Mouse (Mus musculus) Patski (cell line): ENCODE data around the gene Map2k1. TPM values are rescaled to one million over a fixed set of nuclear protein-coding genes. Genes with fewer than 3 reads are reported as not detected.
A peak's percentile ranks its signal among the peaks of the same experiment; 100 is the strongest.
"Not testable (repeated sequence)": the region's sequence is repeated elsewhere in the genome, so short reads cannot be mapped to it uniquely, and the experiment has no call there.

Source experiments
- ATAC-seq: fragments of 100-300 bp; one replicate; pipeline ENCODE4 v1.8.0; 2021
- CTCF ChIA-PET: fragments of 350-600 bp; sonication (Branson Sonifier 250); formaldehyde crosslinking; loops from one replicate; lab custom pipeline; 2022; ENCODE audit warnings: inconsistent platforms; lab: Charles Lee
- POLR2A ChIA-PET: fragments of 350-600 bp; sonication (Branson Sonifier 250); formaldehyde crosslinking; loops from one replicate; lab custom pipeline; 2022; ENCODE audit warnings: antibody characterized with exemption, inconsistent platforms; lab: Charles Lee
- DNase-seq: peaks from one replicate; pipeline ENCODE4 v3.0.0-alpha.2; 2011; ENCODE audit warnings: low read depth, low spot score
- H3K27me3 ChIP-seq: fragments of 371-371 bp; one replicate; pipeline ENCODE4 v1.5.1; 2021
- CTCF ChIP-seq: fragments of 100-300 bp; IDR thresholded peaks from one replicate; pipeline ENCODE4 v1.5.1; 2021
- in situ Hi-C: fragments of 300-500 bp; cut with MboI; formaldehyde crosslinking; loops from 3 replicates; pipeline ENCODE4 v1.11.1; 2018; ENCODE audit warnings: low pct_unique_long_range_greater_than_20kb, mixed read lengths
- polyA plus RNA-seq: library from polyadenylated mRNA; unstranded; gene quantifications from one replicate; pipeline ENCODE4 v1.2.3, GENCODE M21; 2021

Map2k1 gene
- polyA plus RNA-seq, 1 experiment from 2014 or later = 115 TPM

- ChIA-PET CTCF (interaction anchor here (1.5 to 3.5 kb wide), 2 partner anchors 94 to 154 kb away, joined by 4 to 22 read pairs; partner anchors contain the start of gene Snapc5), POLR2A (interaction anchor here (0.8 to 1.8 kb wide), 2 partner anchors 95 to 505 kb away, joined by 4 to 5 read pairs; partner anchors contain the start of gene Snapc5)
- DNase-seq (no peak), ATAC-seq (no peak)
- H3K27me3 ChIP-seq = no peaks in the 10 kb centered on the region
- TF ChIP-seq CTCF = no peak
- in situ Hi-C loops = loop anchor here (5.0 kb wide), 1 partner anchor 151 kb away; no protein-coding TSS in a partner anchor
These were observed 20.3 kb upstream of the Map2k1 start for GRCm38 (mm10) chr9:64273757-64274156.

GRCm38 (mm10) chr9:64272611-64273010, 19.2 kb upstream of the Map2k1 start:
- ATAC-seq (no peak), DNase-seq (peak; percentile 20)
- ChIA-PET CTCF (interaction anchor here (0.7 to 3.5 kb wide), 10 partner anchors 9 to 154 kb away, joined by 3 to 22 read pairs (median 4); partner anchors contain the start of gene Snapc5), POLR2A (interaction anchor here (0.6 kb wide), 2 partner anchors 154 to 663 kb away, joined by 3 read pairs; no protein-coding TSS in a partner anchor)
- H3K27me3 ChIP-seq = no peaks in the 10 kb centered on the region
- peak; percentile 62 for TF ChIP-seq CTCF
- in situ Hi-C loops = loop anchor here (5.0 kb wide), 1 partner anchor 150 kb away; no protein-coding TSS in a partner anchor

DNA sequence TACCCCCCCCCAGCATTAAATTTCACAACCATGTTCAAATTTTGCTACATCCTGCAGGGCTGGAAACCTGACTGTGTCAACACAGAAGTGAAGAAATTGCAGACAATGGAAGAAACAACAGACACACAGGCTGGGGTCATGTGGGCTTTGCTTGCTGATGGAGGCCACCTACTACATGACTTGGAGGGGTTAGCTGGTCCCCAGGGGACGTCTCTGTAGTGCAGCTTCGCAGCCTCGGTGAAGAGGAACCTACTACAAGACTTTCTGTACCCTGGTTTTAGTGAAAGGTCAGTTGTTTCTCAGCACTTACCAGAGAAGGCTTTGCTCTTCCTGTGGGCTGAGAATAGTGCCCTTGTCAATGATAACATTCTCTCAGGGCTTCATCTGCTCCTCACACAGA, 17.8 kb upstream of the Map2k1 start:
- no peaks in the 10 kb centered on the region for H3K27me3 ChIP-seq
- ATAC-seq (no peak), DNase-seq (no peak)
- TF ChIP-seq CTCF = no peak
- ChIA-PET POLR2A (no interaction called here), CTCF (interaction anchor here (1.5 kb wide), 1 partner anchor 110 kb away, joined by 3 read pairs; no protein-coding TSS in a partner anchor)
- in situ Hi-C loops = loop anchor here (5.0 kb wide), 1 partner anchor 149 kb away; no protein-coding TSS in a partner anchor

GRCm38 (mm10) chr9:64268836-64269235, 15.4 kb upstream of the Map2k1 start:
- ATAC-seq, POLR2A ChIA-PET, H3K27me3 ChIP-seq, CTCF ChIA-PET, DNase-seq, in situ Hi-C loops: not testable (repeated sequence)

GRCm38 (mm10) chr9:64268196-64268595, 14.8 kb upstream of the Map2k1 start:
- in situ Hi-C loops = no loop called here
- DNase-seq = no peak
- ChIA-PET CTCF (no interaction called here), POLR2A (interaction anchor here (0.7 kb wide), 1 partner anchor 16 kb away, joined by 3 read pairs; no protein-coding TSS in a partner anchor)
- TF ChIP-seq CTCF = no peak
- no peaks in the 10 kb centered on the region for H3K27me3 ChIP-seq
- ATAC-seq = no peak

- H3K27me3 ChIP-seq = no peaks in the 10 kb centered on the region
- CTCF ChIA-PET = no interaction called here
- DNase-seq (no peak), ATAC-seq (no peak)
- in situ Hi-C loops = no loop called here
- TF ChIP-seq CTCF = no peak
- POLR2A ChIA-PET = interaction anchor here (0.6 kb wide), 1 partner anchor 107 kb away, joined by 4 read pairs; no protein-coding TSS in a partner anchor
These were observed 13.8 kb upstream of the Map2k1 start for GRCm38 (mm10) chr9:64267231-64267630.

DNA sequence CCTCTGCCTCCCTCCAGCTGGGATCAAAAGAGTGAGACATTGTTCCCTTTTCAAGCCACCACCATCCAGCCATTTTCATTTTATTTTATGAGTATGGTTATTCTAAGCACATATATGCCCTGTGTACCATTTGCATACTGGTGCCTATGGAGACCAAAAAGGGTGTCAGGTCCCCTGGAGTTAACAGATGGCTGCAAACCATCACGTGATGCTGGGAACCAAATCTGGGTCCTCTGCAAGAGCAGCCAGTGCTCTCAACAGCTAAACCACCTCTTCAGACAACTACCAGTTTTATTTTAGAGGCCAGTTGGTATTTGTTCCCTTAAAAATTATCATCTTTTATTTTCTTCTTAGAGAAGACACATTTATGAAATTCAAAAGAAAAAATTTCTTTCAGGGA, 11.4 kb upstream of the Map2k1 start:
- no peak for ATAC-seq
- ChIA-PET CTCF (interaction anchor here (1.2 to 1.3 kb wide), 2 partner anchors 8 to 126 kb away, joined by 3 to 6 read pairs; no protein-coding TSS in a partner anchor), POLR2A (no interaction called here)
- no peak for DNase-seq
- no peaks in the 10 kb centered on the region for H3K27me3 ChIP-seq
- in situ Hi-C loops = no loop called here
- TF ChIP-seq CTCF = no peak

DNA sequence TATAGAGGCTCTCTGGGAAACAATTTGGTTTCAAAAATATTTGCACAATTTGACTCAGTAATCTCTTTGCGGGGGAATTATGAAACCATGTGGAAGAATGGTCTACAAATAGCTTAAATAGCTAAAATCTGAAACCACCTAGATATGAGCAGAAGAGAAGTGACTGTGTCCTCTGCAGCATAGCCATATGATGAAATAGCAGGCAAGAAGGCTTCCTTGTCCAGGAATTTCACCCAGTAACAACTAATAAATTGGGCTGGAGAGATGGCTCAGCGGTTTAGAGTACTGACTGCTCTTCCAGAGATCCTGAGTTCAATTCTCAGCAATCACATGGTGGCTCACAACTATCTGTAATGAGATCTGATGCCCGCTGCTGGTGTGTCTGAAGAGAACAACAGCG, 7.6 kb upstream of the Map2k1 start:
- ATAC-seq (no peak), DNase-seq (no peak)
- ChIA-PET POLR2A (interaction anchor here (1.0 kb wide), 1 partner anchor 63 kb away, joined by 3 read pairs; no protein-coding TSS in a partner anchor), CTCF (interaction anchor here (0.8 to 1.4 kb wide), 2 partner anchors 14 to 81 kb away, joined by 3 read pairs; no protein-coding TSS in a partner anchor)
- H3K27me3 ChIP-seq = no peaks in the 10 kb centered on the region
- in situ Hi-C loops = no loop called here
- no peak for TF ChIP-seq CTCF

DNA sequence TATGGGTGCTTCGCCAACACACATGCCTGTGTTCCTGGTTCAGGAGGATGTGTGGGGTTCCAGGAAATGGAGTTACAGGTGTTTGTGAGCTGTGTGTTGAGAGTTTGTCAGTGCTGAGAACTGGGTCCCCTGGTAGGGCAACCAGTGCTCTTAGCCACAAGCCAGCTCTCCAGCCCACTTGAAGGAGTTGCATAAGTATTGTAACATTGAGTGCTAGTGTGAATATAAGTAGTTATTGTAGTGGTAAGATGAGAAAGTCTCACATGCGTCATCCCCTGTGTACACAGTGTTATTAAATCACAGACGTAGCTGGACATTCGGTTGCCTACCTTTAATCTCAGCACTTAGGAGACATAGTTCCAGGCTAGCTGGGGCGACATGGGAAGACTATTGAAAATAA, 6.5 kb upstream of the Map2k1 start:
- TF ChIP-seq CTCF = no peak

GRCm38 (mm10) chr9:64256204-64256603, 2.8 kb upstream of the Map2k1 start:
- POLR2A ChIA-PET = interaction anchor here (1.2 kb wide), 1 partner anchor 83 kb away, joined by 3 read pairs; no protein-coding TSS in a partner anchor
- no peak for DNase-seq
- in situ Hi-C loops = no loop called here
- no peak for TF ChIP-seq CTCF
- ATAC-seq = no peak
- CTCF ChIA-PET = interaction anchor here (1.6 kb wide), 2 partner anchors 16 to 77 kb away, joined by 6 read pairs; partner anchors contain the start of gene Snapc5
- H3K27me3 ChIP-seq = no peaks in the 10 kb centered on the region

More for the DNA sequence above, 6.5 kb upstream of the Map2k1 start:
- POLR2A ChIA-PET = interaction anchor here (0.5 kb wide), 1 partner anchor 146 kb away, joined by 3 read pairs; no protein-coding TSS in a partner anchor
- CTCF ChIA-PET = no interaction called here
- no peak for ATAC-seq
- in situ Hi-C loops = no loop called here
- no peaks in the 10 kb centered on the region for H3K27me3 ChIP-seq
- DNase-seq = no peak

- ATAC-seq (no peak), DNase-seq (no peak)
- in situ Hi-C loops = no loop called here
- TF ChIP-seq CTCF = no peak
- no peaks in the 10 kb centered on the region for H3K27me3 ChIP-seq
- POLR2A ChIA-PET = interaction anchor here (1.1 to 1.2 kb wide), 2 partner anchors 50 to 82 kb away, joined by 3 read pairs; no protein-coding TSS in a partner anchor
- CTCF ChIA-PET = interaction anchor here (1.6 kb wide), 2 partner anchors 17 to 76 kb away, joined by 6 read pairs; partner anchors contain the start of gene Snapc5
These were observed 2.0 kb upstream of the Map2k1 start for GRCm38 (mm10) chr9:64255422-64255821.
